Mouse (Mus musculus): ENCODE data around the gene Vldlr.

The Vldlr gene

GRCm38 (mm10) chr19:27216318-27216717 is at the start of gene Vldlr:
TSS of gene Vldlr (plus strand) at chr19:27216484.
- DNase-seq: no peak

- no peak for DNase-seq
These were observed 48.5 kb upstream of the Vldlr start for GRCm38 (mm10) chr19:27167601-27168319.

GRCm38 (mm10) chr19:27173836-27174235 is 42.4 kb upstream of the Vldlr start:
- no peak for DNase-seq

- DNase-seq: no peak
These were observed 40.7 kb upstream of the Vldlr start for GRCm38 (mm10) chr19:27175617-27176016.

- peak; percentile 42 for DNase-seq
These were observed 39.7 kb upstream of the Vldlr start for GRCm38 (mm10) chr19:27176558-27176957.

GRCm38 (mm10) chr19:27178195-27178807 is 38.0 kb upstream of the Vldlr start:
- peak; percentile 16 for DNase-seq

GRCm38 (mm10) chr19:27180351-27181122 is 35.7 kb upstream of the Vldlr start:
- peak; percentile 81 for DNase-seq

- DNase-seq: no peak
These were observed 32.8 kb upstream of the Vldlr start for GRCm38 (mm10) chr19:27183511-27183910.

- no peak for DNase-seq
These were observed 12.5 kb upstream of the Vldlr start for GRCm38 (mm10) chr19:27203711-27204238.

GRCm38 (mm10) chr19:27210991-27211390 is 5.3 kb upstream of the Vldlr start:
- DNase-seq: no peak

GRCm38 (mm10) chr19:27215596-27215995 is 688 bp upstream of the Vldlr start:
- no peak for DNase-seq

- peak; percentile 58 for DNase-seq
These were observed 601 bp downstream of the Vldlr start for GRCm38 (mm10) chr19:27216767-27217403.

GRCm38 (mm10) chr19:27217404-27217940 is 1.2 kb downstream of the Vldlr start:
- DNase-seq: peak; percentile 55

GRCm38 (mm10) chr19:27217941-27218411 is 1.7 kb downstream of the Vldlr start:
- DNase-seq: peak; percentile 51

- peak; percentile 78 for DNase-seq
These were observed 2.4 kb downstream of the Vldlr start for GRCm38 (mm10) chr19:27218561-27219262.

GRCm38 (mm10) chr19:27219586-27219985 is 3.3 kb downstream of the Vldlr start:
- no peak for DNase-seq

GRCm38 (mm10) chr19:27223046-27223445 is 6.8 kb downstream of the Vldlr start:
- DNase-seq: no peak

GRCm38 (mm10) chr19:27224356-27224755 is 8.1 kb downstream of the Vldlr start:
- DNase-seq: no peak

- DNase-seq: peak; percentile 7
These were observed 10.3 kb downstream of the Vldlr start for GRCm38 (mm10) chr19:27226626-27227025.

- DNase-seq: no peak
These were observed 10.8 kb downstream of the Vldlr start for GRCm38 (mm10) chr19:27227131-27227530.

GRCm38 (mm10) chr19:27228254-27228653 is 12.0 kb downstream of the Vldlr start:
- DNase-seq: no peak

- no peak for DNase-seq
These were observed 17.1 kb downstream of the Vldlr start for GRCm38 (mm10) chr19:27233386-27233785.
